Mouse (Mus musculus) erythroblast, embryonic 14.5 days (primary cell): ENCODE results near the gene Eif2b2. TPM values are rescaled to one million over a fixed set of nuclear protein-coding genes. Genes with fewer than 3 reads are reported as not detected.

ENCODE experiments used
- H3K27me3 ChIP-seq: 2 replicates; pipeline ENCODE4 v1.6.1; 2012; ENCODE audit warnings: inconsistent platforms; ENCODE audit not compliant: control insufficient read depth
- H3K36me3 ChIP-seq: 2 replicates; pipeline ENCODE4 v1.6.1; 2012; ENCODE audit warnings: mild to moderate bottlenecking, inconsistent platforms; ENCODE audit not compliant: control insufficient read depth
- H3K4me1 ChIP-seq: 2 replicates; pipeline ENCODE4 v1.6.1; 2012; ENCODE audit warnings: inconsistent platforms; ENCODE audit not compliant: control insufficient read depth
- H3K4me3 ChIP-seq: replicated peaks from 2 replicates; pipeline ENCODE3; 2012; ENCODE audit warnings: moderate library complexity, mild to moderate bottlenecking, inconsistent platforms
- H3K9me3 ChIP-seq: 2 replicates; pipeline ENCODE4 v1.6.1; 2012; ENCODE audit warnings: low read length, inconsistent platforms, mixed read lengths; ENCODE audit not compliant: control insufficient read depth
- GATA1 ChIP-seq: IDR thresholded peaks from 2 replicates; pipeline ENCODE4 v1.6.1; 2012; ENCODE audit warnings: low read length, inconsistent platforms, mixed read lengths
- TAL1 ChIP-seq: IDR thresholded peaks from 3 replicates; pipeline ENCODE4 v1.6.1; 2012; ENCODE audit warnings: low read length, inconsistent platforms, mixed read lengths
- polyA plus RNA-seq: library from polyadenylated mRNA; stranded (reverse); fragments of >175 nt; gene quantifications from 2 replicates; pipeline ENCODE4 v1.2.3, GENCODE M21; 2012

Eif2b2 gene
- polyA plus RNA-seq, 1 experiment = 27.3 TPM

GRCm38 (mm10) chr12:85219905-85220290 is 617 bp downstream of the Eif2b2 start:
- TF ChIP-seq GATA1 = no peak
- TF ChIP-seq TAL1 = no peak
- H3K4me1 ChIP-seq = peaks cover 30% of the 10 kb centered on the region
- no peaks in the 10 kb centered on the region for H3K9me3 ChIP-seq
- peak overlapping the region; percentile 74 for H3K4me3 ChIP-seq
- H3K36me3 ChIP-seq = peaks cover 43% of the 10 kb centered on the region
- H3K27me3 ChIP-seq = no peaks in the 10 kb centered on the region; the same call in 1 of the 2 replicates

- Histone ChIP-seq H3K27me3 (no peaks in the 10 kb centered on the region), H3K9me3 (no peaks in the 10 kb centered on the region), H3K4me1 (no peaks in the 10 kb centered on the region), H3K36me3 (peaks cover 51% of the 10 kb centered on the region), H3K4me3 (no peak overlapping the region)
- no peak for TF ChIP-seq TAL1
- TF ChIP-seq GATA1 = no peak
Measured at GRCm38 (mm10) chr12:85227227-85227626, 7.9 kb downstream of the Eif2b2 start.

- no peak for TF ChIP-seq GATA1
- TF ChIP-seq TAL1 = no peak
- H3K27me3 ChIP-seq = no peaks in the 10 kb centered on the region
- no peaks in the 10 kb centered on the region for H3K4me1 ChIP-seq
- H3K9me3 ChIP-seq = no peaks in the 10 kb centered on the region
- H3K4me3 ChIP-seq = no peak overlapping the region
- peaks cover 42% of the 10 kb centered on the region for H3K36me3 ChIP-seq
Measured at GRCm38 (mm10) chr12:85227876-85228599, 8.8 kb downstream of the Eif2b2 start.

- Histone ChIP-seq H3K9me3 (no peaks in the 10 kb centered on the region), H3K4me3 (no peak overlapping the region), H3K4me1 (no peaks in the 10 kb centered on the region), H3K27me3 (no peaks in the 10 kb centered on the region), H3K36me3 (peaks cover 2% of the 10 kb centered on the region)
- TF ChIP-seq TAL1 (no peak), GATA1 (no peak)
Measured at GRCm38 (mm10) chr12:85233376-85234358, 14.4 kb downstream of the Eif2b2 start.

GRCm38 (mm10) chr12:85237553-85237952 is 18.3 kb downstream of the Eif2b2 start:
- TF ChIP-seq TAL1 (no peak), GATA1 (no peak)
- Histone ChIP-seq H3K27me3 (no peaks in the 10 kb centered on the region), H3K36me3 (peaks cover 2% of the 10 kb centered on the region), H3K4me3 (no peak overlapping the region), H3K9me3 (no peaks in the 10 kb centered on the region), H3K4me1 (no peaks in the 10 kb centered on the region)

GRCm38 (mm10) chr12:85252083-85252482 is 32.8 kb downstream of the Eif2b2 start:
- H3K4me3 ChIP-seq = no peak overlapping the region
- H3K4me1 ChIP-seq = no peaks in the 10 kb centered on the region
- TF ChIP-seq GATA1 (no peak), TAL1 (no peak)
- H3K36me3 ChIP-seq = peaks cover 7% of the 10 kb centered on the region
- H3K27me3 ChIP-seq = no peaks in the 10 kb centered on the region
- H3K9me3 ChIP-seq = peaks cover 7% of the 10 kb centered on the region

- H3K4me3 ChIP-seq = no peak overlapping the region
- TF ChIP-seq TAL1 (no peak), GATA1 (no peak)
- no peaks in the 10 kb centered on the region for H3K9me3 ChIP-seq
Measured at GRCm38 (mm10) chr12:85256074-85256751, 36.9 kb downstream of the Eif2b2 start.

GRCm38 (mm10) chr12:85257008-85257639 is 37.8 kb downstream of the Eif2b2 start:
- Histone ChIP-seq H3K4me3 (no peak overlapping the region), H3K4me1 (peaks cover 2% of the 10 kb centered on the region; the same call in 1 of the 2 replicates), H3K9me3 (no peaks in the 10 kb centered on the region), H3K27me3 (no peaks in the 10 kb centered on the region), H3K36me3 (peaks cover 2% of the 10 kb centered on the region)
- TF ChIP-seq GATA1 (no peak), TAL1 (no peak)

More at GRCm38 (mm10) chr12:85256074-85256751, 36.9 kb downstream of the Eif2b2 start:
- Histone ChIP-seq H3K27me3 (no peaks in the 10 kb centered on the region), H3K4me1 (peaks cover 2% of the 10 kb centered on the region; the same call in 1 of the 2 replicates), H3K36me3 (peaks cover 2% of the 10 kb centered on the region)
